In the genomic region with DNA sequence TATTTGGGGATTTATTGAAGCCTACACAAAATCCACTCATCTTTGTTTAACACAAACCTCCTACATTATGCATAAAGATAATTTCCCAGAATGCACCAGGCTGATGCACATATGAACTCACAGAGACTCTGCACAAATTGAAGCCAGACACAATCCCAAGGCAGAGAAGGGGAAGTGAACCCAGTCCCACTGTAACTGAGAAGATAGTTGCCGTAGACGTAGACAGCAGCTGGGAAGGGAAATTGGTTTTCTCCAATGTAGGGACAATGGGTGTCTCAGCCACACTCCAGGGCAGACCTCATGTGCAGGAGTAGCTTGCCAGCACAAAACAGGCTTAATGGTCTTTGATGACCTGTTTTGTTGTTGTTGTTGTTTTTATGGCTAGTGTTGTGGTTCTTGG, we compare ENCODE assay signal across 26 mouse cellular contexts.
"Had no signal": no experiment of that assay in that cellular context is flagged by ENCODE, and none has a peak within 500 bp of the region (broad histone marks: within the 10 kb centered on the region; RNA-seq: fewer than 3 reads in every experiment).

No protein-coding gene starts in this region.

- H3K4me2 ChIP-seq: heart, embryonic 11.5 days; heart, embryonic 13.5 days; heart, embryonic 15.5 days; hindbrain, embryonic 13.5 days; hindbrain, embryonic 15.5 days; intestine, embryonic 15.5 days; limb, embryonic 13.5 days; limb, embryonic 15.5 days; liver, embryonic 12.5 days had no signal

- H3K27me3 ChIP-seq: heart, embryonic 13.5 days; heart, embryonic 15.5 days; hindbrain, embryonic 13.5 days; hindbrain, embryonic 15.5 days; intestine, embryonic 15.5 days; limb, embryonic 13.5 days; limb, embryonic 15.5 days; liver, embryonic 12.5 days had no signal

- H3K4me1 ChIP-seq: heart, embryonic 13.5 days; heart, embryonic 15.5 days; hindbrain, embryonic 13.5 days; hindbrain, embryonic 15.5 days; intestine, embryonic 15.5 days; limb, embryonic 13.5 days; limb, embryonic 15.5 days; liver, embryonic 12.5 days had no signal

- ATAC-seq: inflammation-experienced regulatory T-cells, adult 6 months; intestine, embryonic 15.5 days; intestine, postnatal 0 days; liver, embryonic 12.5 days had no signal

- H3K9me3 ChIP-seq: heart, embryonic 13.5 days; heart, embryonic 15.5 days; hindbrain, embryonic 13.5 days; hindbrain, embryonic 15.5 days; intestine, embryonic 15.5 days; limb, embryonic 13.5 days; limb, embryonic 15.5 days; liver, embryonic 12.5 days had no signal

- DNase-seq: gastrocnemius, adult 2 months; gastrocnemius, postnatal 10 days; gastrocnemius, postnatal 25 days; heart, adult 11 months; heart, adult 2 months; heart, postnatal 14 days; heart, postnatal 36 days; kidney, adult 18-20 months; kidney, adult 8-10 months; kidney, postnatal 14 days; kidney, postnatal 36 days; layer of hippocampus, adult 9-11 months; layer of hippocampus, postnatal 36 days; left cerebral cortex, postnatal 4 days had no signal

- H3K9ac ChIP-seq: heart, embryonic 13.5 days; heart, embryonic 15.5 days; hindbrain, embryonic 13.5 days; hindbrain, embryonic 15.5 days; intestine, embryonic 15.5 days; limb, embryonic 13.5 days; limb, embryonic 15.5 days; liver, embryonic 12.5 days; liver, embryonic 14.5 days had no signal

- H3K4me3 ChIP-seq: gastrocnemius, adult 2 months; heart, adult 2 months; heart, embryonic 13.5 days; heart, embryonic 15.5 days; hindbrain, embryonic 13.5 days; hindbrain, embryonic 15.5 days; intestine, embryonic 15.5 days; limb, embryonic 13.5 days; limb, embryonic 15.5 days; liver, embryonic 12.5 days had no signal

- H3K27ac ChIP-seq: gastrocnemius, adult 2 months; heart, adult 2 months; heart, embryonic 13.5 days; heart, embryonic 15.5 days; hindbrain, embryonic 13.5 days; hindbrain, embryonic 15.5 days; intestine, embryonic 15.5 days; limb, embryonic 13.5 days; limb, embryonic 15.5 days; liver, embryonic 12.5 days; liver, embryonic 14.5 days had no signal

- H3K36me3 ChIP-seq: heart, embryonic 13.5 days; heart, embryonic 15.5 days; hindbrain, embryonic 13.5 days; hindbrain, embryonic 15.5 days; intestine, embryonic 15.5 days; limb, embryonic 13.5 days; limb, embryonic 15.5 days; liver, embryonic 12.5 days had no signal
